Mouse (Mus musculus) heart, embryonic 12.5 days (tissue): ENCODE results near the gene C130026I21Rik. TPM values are rescaled to one million over a fixed set of nuclear protein-coding genes. Genes with fewer than 3 reads are reported as not detected.
A peak's percentile ranks its signal among the peaks of the same experiment; 100 is the strongest.
"Not testable (repeated sequence)": the region's sequence is repeated elsewhere in the genome, so short reads cannot be mapped to it uniquely, and the experiment has no call there.

Source experiments
- ATAC-seq: fragments of 200-750 bp; cut with Nextera tagmentation; 2 replicates; pipeline ENCODE4 v1.8.0; 2017; ENCODE audit warnings: moderate TSS enrichment, moderate library complexity; ENCODE audit not compliant: insufficient number of reproducible peaks, low FRiP score
- H3K27ac ChIP-seq: fragments of 300-500 bp; sonication (generic); 2 replicates; pipeline ENCODE4 v1.5.1; 2016; ENCODE audit warnings: mild to moderate bottlenecking, moderate library complexity; ENCODE audit not compliant: poor library complexity, severe bottlenecking
- H3K27me3 ChIP-seq: fragments of 300-500 bp; sonication (generic); replicated peaks from 2 replicates; pipeline ENCODE4 v1.6.1; 2016; ENCODE audit warnings: mild to moderate bottlenecking, moderate library complexity
- H3K36me3 ChIP-seq: fragments of 300-500 bp; sonication (generic); 2 replicates; pipeline ENCODE4 v1.6.1; 2016; ENCODE audit warnings: mild to moderate bottlenecking, moderate library complexity
- H3K4me1 ChIP-seq: fragments of 300-500 bp; sonication (generic); replicated peaks from 2 replicates; pipeline ENCODE4 v1.6.1; 2016; ENCODE audit warnings: mild to moderate bottlenecking
- H3K4me2 ChIP-seq: fragments of 300-500 bp; sonication (generic); 2 replicates; pipeline ENCODE4 v1.6.1; 2016; ENCODE audit warnings: mild to moderate bottlenecking, moderate library complexity
- H3K4me3 ChIP-seq: fragments of 300-500 bp; sonication (generic); 2 replicates; pipeline ENCODE4 v1.5.1; 2016; ENCODE audit warnings: mild to moderate bottlenecking
- H3K9ac ChIP-seq: fragments of 300-500 bp; sonication (generic); 2 replicates; pipeline ENCODE4 v1.6.1; 2016; ENCODE audit warnings: mild to moderate bottlenecking, moderate library complexity
- H3K9me3 ChIP-seq: fragments of 300-500 bp; sonication (generic); replicated peaks from 2 replicates; pipeline ENCODE4 v1.6.1; 2016; ENCODE audit warnings: mild to moderate bottlenecking, moderate library complexity
- WGBS: fragments of 180-500 bp; shearing (Covaris S2); methylation state at CpG from one replicate; pipeline ENCODE4 v1.1.7; 2016; 5-methylcytosine and 5-hydroxymethylcytosine counted together
- polyA plus RNA-seq: library from polyadenylated mRNA; unstranded; fragments of >200 nt; fragmentation: Nextera tagmentation; extraction: Ambion mirVana; gene quantifications from 2 replicates; pipeline ENCODE4 v1.2.1, GENCODE M21; 2016

C130026I21Rik gene
- polyA plus RNA-seq, 1 experiment from 2014 or later: not detected

- not testable (repeated sequence) for H3K4me2 ChIP-seq, H3K27ac ChIP-seq, H3K4me1 ChIP-seq, H3K9me3 ChIP-seq, H3K27me3 ChIP-seq, H3K9ac ChIP-seq, H3K4me3 ChIP-seq, ATAC-seq, H3K36me3 ChIP-seq
- WGBS: 80% methylated on average over 5 of the region's 6 CpGs
Observed at GRCm38 (mm10) chr1:85118341-85118740, 152.0 kb downstream of the C130026I21Rik start.

GRCm38 (mm10) chr1:85117537-85117936, 152.8 kb downstream of the C130026I21Rik start:
- not testable (repeated sequence) for H3K4me2 ChIP-seq, H3K4me3 ChIP-seq, H3K9ac ChIP-seq, H3K27me3 ChIP-seq, ATAC-seq, H3K27ac ChIP-seq, H3K36me3 ChIP-seq, H3K4me1 ChIP-seq, H3K9me3 ChIP-seq
- 55% methylated on average over 5 of the region's 6 CpGs for WGBS

- not testable (repeated sequence) for H3K27ac ChIP-seq, H3K4me1 ChIP-seq, H3K4me2 ChIP-seq, H3K36me3 ChIP-seq, H3K27me3 ChIP-seq, ATAC-seq, H3K4me3 ChIP-seq, H3K9ac ChIP-seq
- peaks cover 12% of the 10 kb centered on the region; the same call in 1 of the 2 replicates for H3K9me3 ChIP-seq
- WGBS: 43% methylated on average over 6 of the region's 6 CpGs
Observed at GRCm38 (mm10) chr1:85114666-85115402, 155.5 kb downstream of the C130026I21Rik start.

GRCm38 (mm10) chr1:85114078-85114477, 156.3 kb downstream of the C130026I21Rik start:
- H3K36me3 ChIP-seq, H3K4me3 ChIP-seq, H3K4me1 ChIP-seq, H3K27me3 ChIP-seq, H3K27ac ChIP-seq, H3K9ac ChIP-seq, H3K4me2 ChIP-seq: not testable (repeated sequence)
- peak; percentile 66 for ATAC-seq
- peaks cover 12% of the 10 kb centered on the region; the same call in 1 of the 2 replicates for H3K9me3 ChIP-seq
- 69% methylated on average over 3 of the region's 3 CpGs for WGBS

- not testable (repeated sequence) for H3K4me3 ChIP-seq, H3K27me3 ChIP-seq, H3K4me2 ChIP-seq, H3K36me3 ChIP-seq, ATAC-seq, H3K9ac ChIP-seq, H3K4me1 ChIP-seq, H3K27ac ChIP-seq
- peaks cover 12% of the 10 kb centered on the region; the same call in 1 of the 2 replicates for H3K9me3 ChIP-seq
- 61% methylated on average over 2 of the region's 5 CpGs for WGBS
Observed at GRCm38 (mm10) chr1:85112889-85113288, 157.5 kb downstream of the C130026I21Rik start.

GRCm38 (mm10) chr1:85112266-85112665, 158.1 kb downstream of the C130026I21Rik start:
- not testable (repeated sequence) for H3K4me2 ChIP-seq, H3K27me3 ChIP-seq, H3K27ac ChIP-seq, H3K9me3 ChIP-seq, H3K9ac ChIP-seq, ATAC-seq, H3K36me3 ChIP-seq, H3K4me1 ChIP-seq, H3K4me3 ChIP-seq
- 79% methylated on average over 7 of the region's 7 CpGs for WGBS

- H3K4me2 ChIP-seq, ATAC-seq, H3K36me3 ChIP-seq, H3K9ac ChIP-seq, H3K9me3 ChIP-seq, H3K27ac ChIP-seq, H3K4me3 ChIP-seq, H3K27me3 ChIP-seq, H3K4me1 ChIP-seq: not testable (repeated sequence)
- 59% methylated on average over 10 of the region's 10 CpGs for WGBS
Observed at GRCm38 (mm10) chr1:85111572-85111971, 158.8 kb downstream of the C130026I21Rik start.

GRCm38 (mm10) chr1:85110876-85111275, 159.5 kb downstream of the C130026I21Rik start:
- H3K9me3 ChIP-seq: peaks cover 12% of the 10 kb centered on the region; the same call in 1 of the 2 replicates
- ATAC-seq, H3K4me3 ChIP-seq, H3K9ac ChIP-seq, H3K27ac ChIP-seq, H3K4me2 ChIP-seq, H3K4me1 ChIP-seq, H3K27me3 ChIP-seq, H3K36me3 ChIP-seq: not testable (repeated sequence)
- 72% methylated on average over 3 of the region's 3 CpGs for WGBS

- peaks cover 12% of the 10 kb centered on the region; the same call in 1 of the 2 replicates for H3K9me3 ChIP-seq
- WGBS: 73% methylated on average over 2 of the region's 7 CpGs
- H3K36me3 ChIP-seq, H3K27ac ChIP-seq, H3K4me2 ChIP-seq, ATAC-seq, H3K9ac ChIP-seq, H3K4me3 ChIP-seq, H3K4me1 ChIP-seq, H3K27me3 ChIP-seq: not testable (repeated sequence)
Observed at GRCm38 (mm10) chr1:85109753-85110152, 160.6 kb downstream of the C130026I21Rik start, which contains the start of gene A530032D15Rik. A530032D15Rik (minus strand) TSS chr1:85109853.

- H3K4me2 ChIP-seq, H3K9ac ChIP-seq: not testable (repeated sequence)
- WGBS: 62% methylated on average over 5 of the region's 6 CpGs
Observed at GRCm38 (mm10) chr1:85106013-85106412, 164.4 kb downstream of the C130026I21Rik start.

GRCm38 (mm10) chr1:85105336-85105735, 165.0 kb downstream of the C130026I21Rik start:
- H3K4me2 ChIP-seq, H3K4me3 ChIP-seq, H3K27ac ChIP-seq, H3K36me3 ChIP-seq, ATAC-seq, H3K9me3 ChIP-seq, H3K4me1 ChIP-seq, H3K27me3 ChIP-seq, H3K9ac ChIP-seq: not testable (repeated sequence)
- WGBS: 77% methylated on average over 4 of the region's 4 CpGs

More at GRCm38 (mm10) chr1:85106013-85106412, 164.4 kb downstream of the C130026I21Rik start:
- H3K36me3 ChIP-seq, ATAC-seq, H3K4me3 ChIP-seq, H3K27ac ChIP-seq, H3K27me3 ChIP-seq, H3K9me3 ChIP-seq, H3K4me1 ChIP-seq: not testable (repeated sequence)

- not testable (repeated sequence) for H3K9ac ChIP-seq, H3K4me1 ChIP-seq, ATAC-seq, H3K36me3 ChIP-seq, H3K4me3 ChIP-seq, H3K9me3 ChIP-seq, H3K27ac ChIP-seq, H3K4me2 ChIP-seq, H3K27me3 ChIP-seq
- WGBS: 73% methylated on average over 4 of the region's 4 CpGs
Observed at GRCm38 (mm10) chr1:85101754-85102153, 168.6 kb downstream of the C130026I21Rik start.
